Mouse (Mus musculus) c-Kit-positive CD71-positive TER-119-negative erythroid progenitor cells, embryonic 14.5 days (primary cell): ENCODE results near the gene Kntc1.
"Not testable (repeated sequence)": the region's sequence is repeated elsewhere in the genome, so short reads cannot be mapped to it uniquely, and the experiment has no call there.

ENCODE experiments used
- DNase-seq: peaks from one replicate; pipeline ENCODE4 v3.0.0-alpha.2; 2013; ENCODE audit warnings: low read depth

Gene Kntc1

GRCm38 (mm10) chr5:123749065-123750064 is at the start of gene Kntc1, which contains the start of gene Rsrc2:
Gene Kntc1 (plus strand): TSS chr5:123749716.
Gene Rsrc2 (minus strand): TSS chr5:123749414.
- peak; percentile 99 for DNase-seq

- DNase-seq, result no peak
Observed at GRCm38 (mm10) chr5:123700625-123701024, 48.9 kb upstream of the Kntc1 start.

- DNase-seq, result no peak
Observed at GRCm38 (mm10) chr5:123708598-123708997, 40.9 kb upstream of the Kntc1 start.

- DNase-seq, result no peak
Observed at GRCm38 (mm10) chr5:123709571-123709970, 39.9 kb upstream of the Kntc1 start.

GRCm38 (mm10) chr5:123713782-123714181 is 35.7 kb upstream of the Kntc1 start:
- DNase-seq, result no peak

GRCm38 (mm10) chr5:123714622-123715021 is 34.9 kb upstream of the Kntc1 start:
- DNase-seq, result no peak

- peak; percentile 98 for DNase-seq
Observed at GRCm38 (mm10) chr5:123720328-123721311, 28.9 kb upstream of the Kntc1 start, which contains the start of gene Zcchc8. Gene Zcchc8 (minus strand): TSS chr5:123721100.

GRCm38 (mm10) chr5:123723816-123724215 is 25.7 kb upstream of the Kntc1 start:
- not testable (repeated sequence) for DNase-seq

GRCm38 (mm10) chr5:123730981-123731380 is 18.5 kb upstream of the Kntc1 start:
- DNase-seq, result no peak

GRCm38 (mm10) chr5:123744358-123744757 is 5.2 kb upstream of the Kntc1 start:
- DNase-seq, result no peak

GRCm38 (mm10) chr5:123746253-123746652 is 3.3 kb upstream of the Kntc1 start:
- DNase-seq, result no peak

GRCm38 (mm10) chr5:123747604-123748003 is 1.9 kb upstream of the Kntc1 start:
- DNase-seq, result no peak

GRCm38 (mm10) chr5:123748339-123749064 is 1.0 kb upstream of the Kntc1 start:
- DNase-seq, result no peak

GRCm38 (mm10) chr5:123765506-123765905 is 16.0 kb downstream of the Kntc1 start:
- DNase-seq, result no peak

GRCm38 (mm10) chr5:123766455-123766854 is 16.9 kb downstream of the Kntc1 start:
- not testable (repeated sequence) for DNase-seq

GRCm38 (mm10) chr5:123773441-123773840 is 23.9 kb downstream of the Kntc1 start:
- DNase-seq, result no peak

GRCm38 (mm10) chr5:123780716-123781115 is 31.2 kb downstream of the Kntc1 start:
- no peak for DNase-seq

GRCm38 (mm10) chr5:123781864-123782263 is 32.3 kb downstream of the Kntc1 start:
- DNase-seq, result no peak

- DNase-seq, result no peak
Observed at GRCm38 (mm10) chr5:123788976-123789375, 39.5 kb downstream of the Kntc1 start.

GRCm38 (mm10) chr5:123793081-123793480 is 43.6 kb downstream of the Kntc1 start:
- DNase-seq, result no peak

GRCm38 (mm10) chr5:123806334-123806733 is 56.8 kb downstream of the Kntc1 start:
- DNase-seq, result no peak
